Mouse (Mus musculus) heart, embryonic 10.5 days (tissue): ENCODE results near the gene Cyp2d9. TPM values are rescaled to one million over a fixed set of nuclear protein-coding genes. Genes with fewer than 3 reads are reported as not detected.
"Not testable (repeated sequence)": the region's sequence is repeated elsewhere in the genome, so short reads cannot be mapped to it uniquely, and the experiment has no call there.

Source experiments
- DNase-seq: peaks from one replicate; pipeline ENCODE4 v3.0.0-alpha.2; 2017; ENCODE audit warnings: low spot score
- H3K27ac ChIP-seq: fragments of 300-500 bp; sonication (generic); 2 replicates; pipeline ENCODE4 v1.5.1; 2016; ENCODE audit warnings: mild to moderate bottlenecking
- H3K27me3 ChIP-seq: fragments of 300-500 bp; sonication (generic); 2 replicates; pipeline ENCODE4 v1.6.1; 2016; ENCODE audit warnings: mild to moderate bottlenecking; ENCODE audit not compliant: poor library complexity, insufficient read depth, severe bottlenecking
- H3K36me3 ChIP-seq: fragments of 300-500 bp; sonication (generic); 2 replicates; pipeline ENCODE4 v1.6.1; 2016; ENCODE audit warnings: mild to moderate bottlenecking, moderate library complexity
- H3K4me1 ChIP-seq: fragments of 300-500 bp; sonication (generic); 2 replicates; pipeline ENCODE4 v1.6.1; 2016; ENCODE audit warnings: mild to moderate bottlenecking
- H3K4me3 ChIP-seq: fragments of 300-500 bp; sonication (generic); 2 replicates; pipeline ENCODE4 v1.5.1; 2016; ENCODE audit warnings: mild to moderate bottlenecking, moderate library complexity
- H3K9me3 ChIP-seq: fragments of 300-500 bp; sonication (generic); 2 replicates; pipeline ENCODE4 v1.6.1; 2016; ENCODE audit warnings: mild to moderate bottlenecking, moderate library complexity
- WGBS: fragments of 180-500 bp; shearing (Covaris S2); methylation state at CpG from one replicate; pipeline ENCODE4 v1.1.7; 2016; 5-methylcytosine and 5-hydroxymethylcytosine counted together
- polyA plus RNA-seq: library from polyadenylated mRNA; unstranded; fragments of >200 nt; fragmentation: Nextera tagmentation; extraction: Ambion mirVana; gene quantifications from 2 replicates; pipeline ENCODE4 v1.2.1, GENCODE M21; 2016

The Cyp2d9 gene
- polyA plus RNA-seq, 1 experiment from 2014 or later, result not detected

DNA sequence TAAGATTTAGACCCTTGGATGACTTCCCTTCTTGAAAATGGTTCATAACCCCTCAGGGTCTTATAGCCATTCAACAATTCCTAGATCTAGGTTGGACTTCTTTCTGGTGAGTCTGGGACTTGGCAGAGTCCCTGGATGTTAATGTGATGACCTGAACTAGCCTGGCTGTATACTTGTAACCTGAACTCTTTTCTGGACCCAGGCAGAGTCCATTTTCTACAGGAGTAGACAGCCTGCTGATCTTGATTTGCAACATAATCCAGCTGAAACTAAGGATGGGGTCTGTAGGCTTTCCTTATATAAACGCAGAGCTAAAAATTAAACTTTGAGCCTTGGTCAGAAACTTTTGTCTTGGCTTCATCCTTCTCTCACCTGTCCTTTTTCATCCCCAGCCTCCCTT, 14.6 kb upstream of the Cyp2d9 start:
- Histone ChIP-seq H3K9me3 (no peaks in the 10 kb centered on the region), H3K27me3 (no peaks in the 10 kb centered on the region), H3K4me1 (peaks cover 8% of the 10 kb centered on the region), H3K4me3 (no peak overlapping the region), H3K36me3 (no peaks in the 10 kb centered on the region), H3K27ac (no peak overlapping the region)
- WGBS, result 89% methylated on average over 1 of the region's 1 CpGs
- peak; percentile 6 for DNase-seq

DNA sequence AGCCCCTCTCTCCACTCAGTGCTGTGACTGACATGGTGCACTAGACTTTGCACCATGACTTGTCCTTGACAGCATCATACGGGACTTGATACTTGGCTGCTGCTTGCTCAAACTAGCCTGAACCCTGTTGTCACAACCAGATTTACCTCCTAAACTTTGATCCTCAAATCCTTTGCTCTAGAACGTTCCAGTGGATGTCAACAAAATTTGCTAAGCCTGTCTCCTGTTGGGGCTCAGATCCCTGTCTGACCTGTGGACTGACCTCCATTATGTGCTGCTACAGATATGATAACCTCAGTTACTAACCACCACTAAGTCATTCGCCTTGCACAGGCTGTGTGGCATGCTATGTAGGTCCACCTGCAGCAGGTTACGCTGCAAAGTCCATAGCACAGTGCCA, 10.3 kb upstream of the Cyp2d9 start:
- Histone ChIP-seq H3K27me3 (no peaks in the 10 kb centered on the region), H3K4me3 (no peak overlapping the region), H3K36me3 (no peaks in the 10 kb centered on the region), H3K27ac (no peak overlapping the region), H3K9me3 (no peaks in the 10 kb centered on the region), H3K4me1 (no peaks in the 10 kb centered on the region)
- WGBS, result 77% methylated on average over 4 of the region's 4 CpGs
- DNase-seq, result no peak

DNA sequence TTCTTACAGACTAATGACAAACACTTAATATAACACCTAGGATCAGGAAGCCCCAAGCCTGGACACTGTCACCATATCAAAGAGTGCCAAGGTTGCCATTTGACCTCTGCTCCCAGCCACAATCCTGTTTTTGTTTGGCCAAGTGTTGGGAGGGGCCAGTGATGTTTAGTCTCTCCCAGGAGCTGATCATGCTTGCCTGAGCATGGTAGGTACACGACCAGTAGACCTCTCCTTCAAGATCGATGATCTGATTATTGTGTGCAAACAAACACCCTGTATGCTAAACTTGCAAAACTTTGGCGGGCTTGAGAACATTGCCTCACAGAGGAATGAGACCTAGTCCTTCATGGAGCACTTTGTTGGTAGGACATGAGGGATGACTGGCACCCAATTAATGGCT, 9.8 kb upstream of the Cyp2d9 start:
- Histone ChIP-seq H3K27ac (no peak overlapping the region), H3K27me3 (no peaks in the 10 kb centered on the region), H3K4me1 (no peaks in the 10 kb centered on the region), H3K9me3 (no peaks in the 10 kb centered on the region), H3K36me3 (no peaks in the 10 kb centered on the region), H3K4me3 (no peak overlapping the region)
- 78% methylated on average over 3 of the region's 3 CpGs for WGBS
- DNase-seq, result peak; percentile 42

DNA sequence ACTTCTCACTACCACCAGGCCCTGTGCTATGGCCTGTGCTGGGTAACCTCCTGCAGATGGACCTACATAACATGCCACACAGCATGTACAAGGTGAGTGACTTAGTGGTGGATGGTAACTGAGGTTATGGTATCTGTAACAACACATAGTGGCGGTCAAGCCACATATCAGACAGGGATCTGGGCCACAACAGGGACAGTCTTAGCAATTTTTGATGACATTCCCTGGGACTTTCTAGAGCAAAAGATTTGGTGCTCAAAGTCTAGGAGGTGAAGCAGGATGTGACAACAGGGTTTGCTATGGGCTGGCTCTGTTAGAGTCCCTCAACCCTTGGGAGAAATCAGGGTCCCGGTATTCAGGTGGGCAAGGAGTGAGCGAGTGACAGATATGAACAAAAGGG, 384 bp downstream of the Cyp2d9 start:
- Histone ChIP-seq H3K9me3 (peaks cover 5% of the 10 kb centered on the region; the same call in 1 of the 2 replicates), H3K27me3 (no peaks in the 10 kb centered on the region), H3K4me3 (no peak overlapping the region), H3K36me3 (no peaks in the 10 kb centered on the region), H3K4me1 (no peaks in the 10 kb centered on the region), H3K27ac (no peak overlapping the region)
- peak; percentile 51 for DNase-seq
- 87% methylated on average over 3 of the region's 3 CpGs for WGBS

DNA sequence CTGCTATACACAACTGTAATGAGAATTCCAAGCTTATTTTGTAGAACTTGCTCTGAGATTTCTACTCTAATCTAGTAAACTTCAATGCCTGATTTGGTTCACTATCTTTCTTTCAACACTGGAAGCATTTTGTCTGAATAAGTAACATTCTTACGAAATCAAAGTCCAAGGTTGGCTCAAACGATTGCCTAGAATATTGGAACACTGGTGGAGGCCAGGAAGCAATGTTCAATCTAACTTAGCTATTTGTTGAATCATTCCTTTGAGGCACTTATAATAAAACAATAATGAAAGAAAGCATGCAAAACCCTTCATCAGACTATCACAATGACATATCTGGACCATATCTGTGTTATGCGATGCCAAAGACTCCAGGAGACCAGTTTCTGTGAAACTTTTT, 1.3 kb downstream of the Cyp2d9 start:
- Histone ChIP-seq H3K27ac (no peak overlapping the region), H3K4me3 (no peak overlapping the region), H3K4me1 (no peaks in the 10 kb centered on the region), H3K36me3 (no peaks in the 10 kb centered on the region), H3K9me3 (peaks cover 5% of the 10 kb centered on the region; the same call in 1 of the 2 replicates), H3K27me3 (no peaks in the 10 kb centered on the region)
- 91% methylated on average over 3 of the region's 3 CpGs for WGBS
- DNase-seq, result no peak

DNA sequence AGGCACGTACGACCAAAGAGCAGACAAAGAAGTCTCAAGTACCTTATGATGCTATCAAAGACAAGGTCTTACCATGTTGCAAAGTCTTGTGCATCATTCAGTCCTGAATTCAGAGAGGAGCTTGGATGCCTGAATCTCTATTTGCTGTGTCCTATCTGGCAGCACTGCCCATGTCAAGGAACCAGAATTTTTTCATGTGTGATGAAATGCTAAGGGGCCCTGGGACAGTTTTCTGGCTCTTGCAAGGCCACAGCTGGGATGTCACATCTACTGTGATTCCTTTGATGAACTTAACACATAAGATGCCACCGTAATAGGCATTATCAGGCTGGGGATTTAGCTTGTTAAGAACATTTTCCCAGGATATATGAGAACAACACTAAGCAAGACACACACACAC, 1.8 kb downstream of the Cyp2d9 start:
- Histone ChIP-seq H3K36me3 (no peaks in the 10 kb centered on the region), H3K27me3 (no peaks in the 10 kb centered on the region), H3K4me1 (no peaks in the 10 kb centered on the region), H3K9me3 (peaks cover 5% of the 10 kb centered on the region; the same call in 1 of the 2 replicates), H3K27ac (no peak overlapping the region), H3K4me3 (no peak overlapping the region)
- WGBS, result 73% methylated on average over 3 of the region's 3 CpGs
- peak; percentile 9 for DNase-seq

DNA sequence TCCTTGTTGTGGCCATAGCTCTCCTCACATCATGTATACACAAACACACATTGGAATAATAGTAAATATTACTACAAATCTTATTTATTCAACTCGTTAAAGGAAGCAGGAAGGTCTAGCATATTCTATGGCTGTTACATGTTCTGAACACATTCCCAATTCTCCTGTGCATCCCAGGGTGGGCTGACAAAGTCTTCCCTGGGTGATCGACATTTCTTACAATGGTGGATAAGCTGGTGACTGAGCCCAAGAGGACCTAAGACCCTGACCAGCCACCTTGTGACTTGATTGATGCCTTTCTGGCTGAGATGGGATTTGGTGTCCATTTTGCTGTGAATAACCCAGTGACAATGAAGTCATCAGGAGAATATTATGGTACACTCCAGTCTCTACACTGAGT, 2.4 kb downstream of the Cyp2d9 start:
- Histone ChIP-seq H3K9me3 (peaks cover 5% of the 10 kb centered on the region; the same call in 1 of the 2 replicates), H3K4me1 (no peaks in the 10 kb centered on the region), H3K27ac (no peak overlapping the region), H3K4me3 (no peak overlapping the region), H3K36me3 (no peaks in the 10 kb centered on the region), H3K27me3 (no peaks in the 10 kb centered on the region)
- WGBS, result 79% methylated on average over 2 of the region's 2 CpGs
- DNase-seq, result peak; percentile 71

DNA sequence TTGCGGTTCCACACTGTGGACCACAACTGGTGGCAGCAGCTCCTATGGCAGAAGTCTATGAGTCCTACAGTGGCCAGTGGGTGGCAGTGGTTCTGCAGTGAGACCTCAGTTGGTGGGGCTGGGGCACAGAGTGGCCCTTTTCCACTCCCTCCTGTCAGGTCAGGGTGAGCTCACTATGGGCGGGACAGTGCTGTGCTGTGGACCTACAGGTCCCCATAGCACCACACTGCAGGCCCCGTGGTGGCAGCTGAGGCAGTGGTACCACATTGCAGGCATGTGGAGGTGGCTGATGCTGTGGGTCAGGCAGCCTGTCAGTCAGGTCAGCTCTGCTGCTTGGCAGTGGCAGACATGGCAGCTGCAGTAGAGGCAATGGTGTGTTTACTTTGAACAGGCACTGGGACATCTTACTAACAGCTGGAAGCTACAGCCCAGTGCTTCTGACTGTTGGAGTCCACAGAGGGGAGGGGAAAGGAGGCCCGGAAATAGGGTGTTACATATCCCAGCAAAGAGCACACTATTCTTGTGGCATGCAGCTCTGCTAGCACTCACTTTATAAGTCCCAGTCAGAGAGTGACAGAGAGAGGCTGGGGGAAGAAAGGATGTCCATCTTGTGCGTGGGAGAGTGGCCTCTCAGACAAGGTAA, 4.9 kb downstream of the Cyp2d9 start:
- H3K27me3 ChIP-seq, result no peaks in the 10 kb centered on the region
- H3K27ac ChIP-seq, result no peak overlapping the region
- DNase-seq, result peak; percentile 63
- H3K36me3 ChIP-seq, result no peaks in the 10 kb centered on the region
- no peak overlapping the region for H3K4me3 ChIP-seq
- peaks cover 5% of the 10 kb centered on the region; the same call in 1 of the 2 replicates for H3K9me3 ChIP-seq
- WGBS, result 64% methylated on average over 5 of the region's 5 CpGs
- no peaks in the 10 kb centered on the region for H3K4me1 ChIP-seq

DNA sequence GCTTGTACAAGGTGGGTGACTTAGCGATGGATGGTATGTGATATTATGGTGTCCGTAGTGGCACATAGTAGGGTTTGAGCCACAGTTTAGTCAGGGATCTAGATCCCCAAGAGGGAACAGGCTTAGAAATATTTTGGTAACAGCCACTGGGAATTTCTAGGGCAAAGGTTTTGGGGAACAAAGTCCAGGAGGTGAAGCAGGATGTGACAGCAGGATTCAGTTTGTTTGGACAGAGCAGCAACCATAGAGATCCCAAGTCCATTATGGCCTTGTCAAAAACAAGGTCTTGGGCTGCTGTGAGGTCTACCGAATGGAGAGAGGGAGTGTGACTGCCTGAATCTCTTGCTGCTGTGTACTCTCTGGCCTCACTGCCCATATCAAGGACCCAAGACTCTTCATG, 10.4 kb downstream of the Cyp2d9 start:
- DNase-seq, result no peak
- no peaks in the 10 kb centered on the region for H3K4me1 ChIP-seq
- H3K4me3 ChIP-seq, result no peak overlapping the region
- H3K27ac ChIP-seq, result no peak overlapping the region
- WGBS, result 80% methylated on average over 3 of the region's 3 CpGs
- no peaks in the 10 kb centered on the region for H3K27me3 ChIP-seq
- no peaks in the 10 kb centered on the region for H3K9me3 ChIP-seq
- H3K36me3 ChIP-seq, result no peaks in the 10 kb centered on the region

DNA sequence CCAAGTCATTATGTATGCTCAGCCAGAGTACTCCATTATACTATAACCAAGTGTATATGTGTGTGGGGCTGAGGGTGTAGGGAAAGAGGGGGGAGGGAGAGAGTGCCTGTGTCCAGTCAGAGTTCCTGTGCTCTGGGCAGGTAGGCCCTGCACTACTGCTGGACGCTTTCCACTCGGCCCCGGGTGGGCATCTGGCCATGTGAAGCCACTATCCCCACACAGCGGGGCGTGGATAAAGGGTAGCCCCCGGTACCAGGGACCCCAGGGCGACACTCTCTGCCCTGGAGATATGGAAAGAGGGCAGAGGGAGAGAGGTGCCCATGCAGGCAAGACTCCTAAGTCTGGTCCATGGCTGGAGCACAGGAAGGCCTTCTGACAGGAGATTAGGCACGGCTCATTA, 12.0 kb downstream of the Cyp2d9 start:
- 73% methylated on average over 8 of the region's 8 CpGs for WGBS
- H3K4me1 ChIP-seq, result no peaks in the 10 kb centered on the region
- H3K27ac ChIP-seq, result no peak overlapping the region
- no peaks in the 10 kb centered on the region for H3K36me3 ChIP-seq
- no peaks in the 10 kb centered on the region for H3K9me3 ChIP-seq
- H3K27me3 ChIP-seq, result no peaks in the 10 kb centered on the region
- H3K4me3 ChIP-seq, result no peak overlapping the region
- DNase-seq, result peak; percentile 55

DNA sequence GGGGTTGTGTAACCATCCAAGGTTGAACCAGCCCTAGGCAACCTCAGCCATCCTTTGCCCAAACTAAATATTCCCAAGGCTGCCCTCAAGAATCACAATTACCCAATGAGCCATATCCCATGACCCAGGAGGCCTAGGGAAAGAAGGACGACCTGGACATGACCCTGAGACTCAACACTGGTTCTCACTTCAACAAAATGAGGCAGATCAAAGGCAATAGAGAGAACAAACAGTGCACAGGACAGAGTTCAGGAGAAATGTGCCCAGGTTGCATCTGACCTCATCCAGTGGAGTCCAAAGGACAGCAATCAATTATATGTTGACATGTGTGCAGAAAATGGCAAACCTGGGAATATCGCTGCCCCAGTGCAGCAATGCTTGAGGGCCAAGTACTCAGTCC, 16.8 kb downstream of the Cyp2d9 start:
- not testable (repeated sequence) for H3K36me3 ChIP-seq, H3K27me3 ChIP-seq, H3K27ac ChIP-seq, H3K9me3 ChIP-seq, H3K4me1 ChIP-seq, H3K4me3 ChIP-seq
- peak; percentile 42 for DNase-seq
- 75% methylated on average over 2 of the region's 2 CpGs for WGBS

DNA sequence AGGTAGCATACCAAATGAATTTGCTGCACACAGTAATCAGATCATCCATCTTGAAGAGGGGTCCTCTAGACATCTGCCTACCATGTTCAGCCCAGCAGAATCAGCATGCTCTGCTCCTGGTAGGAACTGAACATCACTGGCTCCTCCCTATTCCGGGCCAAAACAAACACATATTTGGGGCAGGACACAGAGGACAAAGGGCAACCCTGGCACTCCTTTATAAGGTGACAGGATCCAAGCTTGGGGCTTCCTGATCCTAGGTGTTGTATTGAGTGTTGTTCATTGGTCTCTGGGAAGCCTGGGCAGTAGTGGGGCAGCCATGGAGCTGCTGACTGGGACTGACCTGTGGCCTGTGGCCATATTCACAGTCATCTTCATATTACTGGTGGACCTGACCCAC, 18.9 kb downstream of the Cyp2d9 start:
- H3K27me3 ChIP-seq, H3K27ac ChIP-seq, H3K4me1 ChIP-seq, H3K9me3 ChIP-seq, H3K4me3 ChIP-seq, H3K36me3 ChIP-seq: not testable (repeated sequence)
- peak; percentile 52 for DNase-seq
- 77% methylated on average over 1 of the region's 1 CpGs for WGBS

DNA sequence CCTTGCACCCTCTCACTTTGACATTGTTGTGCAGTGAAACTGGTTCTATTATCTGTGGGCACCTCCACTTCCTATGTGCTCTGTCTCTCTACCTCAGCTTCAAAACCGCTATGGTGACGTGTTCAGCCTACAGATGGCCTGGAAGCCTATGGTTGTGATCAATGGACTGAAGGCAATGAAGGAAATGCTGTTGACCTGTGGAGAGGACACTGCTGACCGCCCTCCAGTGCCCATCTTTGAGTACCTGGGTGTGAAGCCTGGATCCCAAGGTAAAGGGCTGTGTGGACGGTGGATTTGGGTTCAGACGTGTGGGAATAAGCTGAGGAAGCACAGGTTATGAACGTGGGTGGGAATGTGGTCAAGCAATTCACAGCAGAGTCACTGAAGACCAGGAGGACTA, 20.3 kb downstream of the Cyp2d9 start:
- H3K4me3 ChIP-seq, H3K27ac ChIP-seq, H3K4me1 ChIP-seq, H3K36me3 ChIP-seq, H3K27me3 ChIP-seq, H3K9me3 ChIP-seq: not testable (repeated sequence)
- WGBS, result 78% methylated on average over 6 of the region's 6 CpGs
- peak; percentile 52 for DNase-seq

DNA sequence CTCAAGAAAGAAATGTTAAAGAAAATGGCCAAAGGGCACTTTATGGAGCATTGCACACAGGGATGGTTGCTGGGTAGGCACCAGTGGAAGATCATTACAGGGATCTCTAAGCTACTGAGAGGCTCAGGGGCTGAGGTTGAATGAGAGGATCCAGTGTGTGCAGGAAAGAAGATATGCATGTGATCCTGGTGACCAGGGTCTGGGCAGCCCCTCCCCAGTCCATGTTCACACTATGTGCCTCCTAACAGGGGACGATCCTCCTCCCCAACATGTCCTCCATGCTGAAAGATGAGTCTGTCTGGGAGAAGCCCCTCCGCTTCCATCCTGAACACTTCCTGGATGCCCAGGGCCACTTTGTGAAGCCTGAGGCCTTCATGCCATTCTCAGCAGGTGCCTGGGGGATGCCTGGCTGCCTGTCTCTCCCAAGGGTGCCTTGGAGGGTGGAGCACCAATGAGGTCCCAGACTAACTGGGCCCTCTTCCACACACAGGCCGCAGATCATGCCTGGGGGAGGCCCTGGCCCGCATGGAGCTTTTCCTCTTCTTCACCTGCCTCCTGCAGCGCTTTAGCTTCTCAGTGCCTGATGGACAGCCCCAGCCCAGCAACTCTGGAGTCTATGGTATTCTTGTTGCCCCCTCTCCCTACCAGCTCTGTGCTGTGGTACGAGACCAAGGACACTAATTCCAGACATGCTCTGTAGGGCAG, 23.0 kb downstream of the Cyp2d9 start:
- 80% methylated on average over 6 of the region's 6 CpGs for WGBS
- H3K9me3 ChIP-seq, result not testable (repeated sequence)

More for the DNA sequence above, 23.0 kb downstream of the Cyp2d9 start:
- not testable (repeated sequence) for H3K27ac ChIP-seq, H3K27me3 ChIP-seq, H3K36me3 ChIP-seq, H3K4me1 ChIP-seq, H3K4me3 ChIP-seq
- peak; percentile 64 for DNase-seq
